Mouse (Mus musculus): Measurements from ENCODE around the gene Mrpl42.

- TF ChIP-seq CTCF (IDR thresholded peaks at IDR 0.05; ENCODE audit: control insufficient read depth, insufficient read depth, insufficient read length): no peak
- TF ChIP-seq USF1 (IDR thresholded peaks at IDR 0.05; ENCODE audit: low read depth): no peak
- no peak for TF ChIP-seq MAX (IDR thresholded peaks at IDR 0.05)
- TF ChIP-seq MYOD1 (IDR thresholded peaks at IDR 0.05; ENCODE audit: control insufficient read depth, insufficient read length, low read depth): no peak
- no peak for TF ChIP-seq FOSL1 (IDR thresholded peaks at IDR 0.05; ENCODE audit: insufficient read depth, low read length, poor library complexity, severe bottlenecking)
- no peak for TF ChIP-seq CEBPB (IDR thresholded peaks at IDR 0.05; ENCODE audit: low read depth)
Observed at GRCm38 (mm10) chr10:95548154-95548826, 46.5 kb upstream of the Mrpl42 start.
